Mouse (Mus musculus) kidney, embryonic 14.5 days (tissue): ENCODE data around the gene Oip5. TPM values are rescaled to one million over a fixed set of nuclear protein-coding genes. Genes with fewer than 3 reads are reported as not detected.

Experiments
- ATAC-seq: fragments of 200-750 bp; cut with Nextera tagmentation; 2 replicates; pipeline ENCODE4 v1.8.0; 2017; ENCODE audit warnings: moderate number of reproducible peaks, mild to moderate bottlenecking, moderate TSS enrichment, moderate library complexity; ENCODE audit not compliant: low FRiP score, low TSS enrichment
- H3K27ac ChIP-seq: fragments of 300-500 bp; sonication (generic); 2 replicates; pipeline ENCODE4 v1.5.1; 2014; ENCODE audit warnings: low read depth, mild to moderate bottlenecking, low read length, moderate library complexity, mixed read lengths
- H3K27me3 ChIP-seq: fragments of 300-500 bp; sonication (generic); 2 replicates; pipeline ENCODE4 v1.6.1; 2014; ENCODE audit warnings: mild to moderate bottlenecking, low read length; ENCODE audit not compliant: control insufficient read depth, insufficient read depth
- H3K36me3 ChIP-seq: fragments of 300-500 bp; sonication (generic); 2 replicates; pipeline ENCODE4 v1.6.1; 2014; ENCODE audit warnings: low read length, mixed read lengths; ENCODE audit not compliant: control insufficient read depth, insufficient read depth
- H3K4me1 ChIP-seq: fragments of 300-500 bp; sonication (generic); 2 replicates; pipeline ENCODE4 v1.6.1; 2014; ENCODE audit warnings: low read length, mixed read lengths; ENCODE audit not compliant: control insufficient read depth, insufficient read depth
- H3K4me2 ChIP-seq: fragments of 300-500 bp; sonication (generic); replicated peaks from 2 replicates; pipeline ENCODE4 v1.6.1; 2014; ENCODE audit warnings: low read depth, mild to moderate bottlenecking, low read length
- H3K4me3 ChIP-seq: fragments of 300-500 bp; sonication (generic); 2 replicates; pipeline ENCODE4 v1.5.1; 2014; ENCODE audit warnings: mild to moderate bottlenecking, low read length
- H3K9ac ChIP-seq: fragments of 300-500 bp; sonication (generic); 2 replicates; pipeline ENCODE4 v1.6.1; 2014; ENCODE audit warnings: low read depth, mild to moderate bottlenecking, low read length, moderate library complexity
- H3K9me3 ChIP-seq: fragments of 300-500 bp; sonication (generic); 2 replicates; pipeline ENCODE4 v1.6.1; 2016; ENCODE audit warnings: low read length; ENCODE audit not compliant: control insufficient read depth
- WGBS: fragments of 180-500 bp; shearing (Covaris S2); extraction: QIAGEN DNeasy Blood & Tissue Kit; methylation state at CpG from one replicate; pipeline ENCODE4 v1.1.7; 2014; 5-methylcytosine and 5-hydroxymethylcytosine counted together
- polyA plus RNA-seq: library from polyadenylated mRNA; unstranded; fragments of >200 nt; fragmentation: Nextera tagmentation; extraction: Ambion mirVana; gene quantifications from 2 replicates; pipeline ENCODE4 v1.2.1, GENCODE M21; 2014

The Oip5 gene
- polyA plus RNA-seq, 1 experiment from 2014 or later = 35.5 TPM

GRCm38 (mm10) chr2:119594113-119594981, 23.9 kb downstream of the Oip5 start:
- no peaks in the 10 kb centered on the region for H3K27me3 ChIP-seq
- H3K4me3 ChIP-seq = peak overlapping the region; percentile 99
- peak overlapping the region; percentile 65 for H3K4me2 ChIP-seq
- peaks cover 31% of the 10 kb centered on the region for H3K36me3 ChIP-seq
- H3K27ac ChIP-seq = peak overlapping the region; percentile 90
- WGBS = under 1% methylated on average over 60 of the region's 61 CpGs
- no peaks in the 10 kb centered on the region for H3K9me3 ChIP-seq
- peak overlapping the region; percentile 95 for H3K9ac ChIP-seq
- H3K4me1 ChIP-seq = peaks cover 6% of the 10 kb centered on the region
- peak; percentile 99 for ATAC-seq

- peaks cover 25% of the 10 kb centered on the region for H3K36me3 ChIP-seq
- H3K27ac ChIP-seq = peak overlapping the region; percentile 32; the same call in 1 of the 2 replicates
- peak overlapping the region; percentile 99 for H3K4me3 ChIP-seq
- peak; percentile 5 for ATAC-seq
- peak overlapping the region; percentile 31 for H3K4me2 ChIP-seq
- peaks cover 6% of the 10 kb centered on the region for H3K4me1 ChIP-seq
- 6% methylated on average over 7 of the region's 7 CpGs for WGBS
- H3K9ac ChIP-seq = no peak overlapping the region; the same call in 1 of the 2 replicates
- H3K27me3 ChIP-seq = no peaks in the 10 kb centered on the region
- no peaks in the 10 kb centered on the region for H3K9me3 ChIP-seq
Measured at GRCm38 (mm10) chr2:119593765-119594112, 24.5 kb downstream of the Oip5 start.

- Histone ChIP-seq H3K9ac (no peak overlapping the region), H3K4me3 (no peak overlapping the region), H3K4me2 (no peak overlapping the region), H3K4me1 (peaks cover 6% of the 10 kb centered on the region), H3K27ac (no peak overlapping the region), H3K36me3 (peaks cover 3% of the 10 kb centered on the region; the same call in 1 of the 2 replicates), H3K27me3 (no peaks in the 10 kb centered on the region), H3K9me3 (no peaks in the 10 kb centered on the region)
- ATAC-seq = no peak
- WGBS = 85% methylated on average over 3 of the region's 3 CpGs
Measured at GRCm38 (mm10) chr2:119591247-119591646, 27.0 kb downstream of the Oip5 start.

GRCm38 (mm10) chr2:119587383-119587782, 30.9 kb downstream of the Oip5 start:
- WGBS = 22% methylated on average over 4 of the region's 4 CpGs
- ATAC-seq = no peak

GRCm38 (mm10) chr2:119584282-119584681, 34.0 kb downstream of the Oip5 start:
- no peak overlapping the region for H3K27ac ChIP-seq
- no peak overlapping the region for H3K4me2 ChIP-seq
- no peaks in the 10 kb centered on the region for H3K4me1 ChIP-seq
- no peak overlapping the region for H3K9ac ChIP-seq
- no peaks in the 10 kb centered on the region for H3K27me3 ChIP-seq
- 90% methylated on average over 8 of the region's 8 CpGs for whole genome bisulfite sequencing
- ATAC-seq = no peak
- H3K36me3 ChIP-seq = no peaks in the 10 kb centered on the region
- no peaks in the 10 kb centered on the region for H3K9me3 ChIP-seq
- H3K4me3 ChIP-seq = no peak overlapping the region

More at GRCm38 (mm10) chr2:119587383-119587782, 30.9 kb downstream of the Oip5 start:
- H3K4me1 ChIP-seq = no peaks in the 10 kb centered on the region
- no peak overlapping the region for H3K27ac ChIP-seq
- no peak overlapping the region for H3K4me2 ChIP-seq
- no peaks in the 10 kb centered on the region for H3K27me3 ChIP-seq
- H3K9me3 ChIP-seq = no peaks in the 10 kb centered on the region
- no peaks in the 10 kb centered on the region for H3K36me3 ChIP-seq
- H3K9ac ChIP-seq = no peak overlapping the region
- H3K4me3 ChIP-seq = no peak overlapping the region

- WGBS = 51% methylated on average over 2 of the region's 2 CpGs
- Histone ChIP-seq H3K4me2 (no peak overlapping the region), H3K36me3 (no peaks in the 10 kb centered on the region), H3K4me1 (no peaks in the 10 kb centered on the region), H3K9ac (no peak overlapping the region), H3K27me3 (no peaks in the 10 kb centered on the region), H3K27ac (no peak overlapping the region), H3K9me3 (no peaks in the 10 kb centered on the region), H3K4me3 (no peak overlapping the region)
- ATAC-seq = no peak
Measured at GRCm38 (mm10) chr2:119583439-119583838, 34.8 kb downstream of the Oip5 start.

- no peaks in the 10 kb centered on the region for H3K27me3 ChIP-seq
- no peak overlapping the region for H3K4me2 ChIP-seq
- no peaks in the 10 kb centered on the region for H3K36me3 ChIP-seq
- WGBS = 91% methylated on average over 3 of the region's 3 CpGs
- H3K9me3 ChIP-seq = no peaks in the 10 kb centered on the region
- no peak overlapping the region for H3K9ac ChIP-seq
- no peak overlapping the region for H3K27ac ChIP-seq
- no peak overlapping the region for H3K4me3 ChIP-seq
- ATAC-seq = no peak
- H3K4me1 ChIP-seq = no peaks in the 10 kb centered on the region
Measured at GRCm38 (mm10) chr2:119581571-119581970, 36.7 kb downstream of the Oip5 start.

GRCm38 (mm10) chr2:119572471-119572870, 45.8 kb downstream of the Oip5 start:
- no peaks in the 10 kb centered on the region for H3K27me3 ChIP-seq
- 95% methylated on average over 1 of the region's 1 CpGs for WGBS
- no peak for ATAC-seq
- H3K36me3 ChIP-seq = peaks cover 8% of the 10 kb centered on the region; the same call in 1 of the 2 replicates
- H3K27ac ChIP-seq = no peak overlapping the region
- H3K9me3 ChIP-seq = no peaks in the 10 kb centered on the region
- H3K4me2 ChIP-seq = no peak overlapping the region
- no peak overlapping the region for H3K9ac ChIP-seq
- no peaks in the 10 kb centered on the region for H3K4me1 ChIP-seq
- H3K4me3 ChIP-seq = no peak overlapping the region

GRCm38 (mm10) chr2:119566182-119566855, 52.0 kb downstream of the Oip5 start:
- 81% methylated on average over 7 of the region's 7 CpGs for WGBS
- H3K36me3 ChIP-seq = no peaks in the 10 kb centered on the region; the same call in 1 of the 2 replicates
- no peak overlapping the region for H3K27ac ChIP-seq

More at GRCm38 (mm10) chr2:119566182-119566855, 52.0 kb downstream of the Oip5 start:
- no peak overlapping the region for H3K4me2 ChIP-seq
- no peaks in the 10 kb centered on the region for H3K9me3 ChIP-seq
- H3K27me3 ChIP-seq = no peaks in the 10 kb centered on the region
- ATAC-seq = no peak
- no peaks in the 10 kb centered on the region for H3K4me1 ChIP-seq
- H3K9ac ChIP-seq = no peak overlapping the region
- no peak overlapping the region for H3K4me3 ChIP-seq
